21 mouse cellular contexts compared by ENCODE assay signal in the genomic region with DNA sequence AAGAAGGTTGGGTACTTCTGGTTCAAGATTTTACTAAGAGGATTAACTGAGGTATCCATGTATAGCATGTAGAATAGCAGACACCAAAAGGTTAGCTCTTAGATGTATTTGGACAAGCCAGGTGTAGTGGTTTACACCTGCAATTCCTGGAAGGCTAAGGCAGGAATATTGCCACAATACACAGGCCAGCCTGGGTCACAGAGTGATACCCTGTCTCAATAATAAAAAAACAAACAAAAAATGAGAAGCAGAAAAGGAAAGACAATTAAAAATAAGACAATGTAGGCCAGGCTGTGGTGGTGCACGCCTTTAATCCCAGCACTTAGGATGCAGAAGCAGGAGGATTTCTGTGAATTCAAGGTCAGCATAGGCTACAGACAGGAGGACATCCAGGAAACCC. TPM values are rescaled to one million over a fixed set of nuclear protein-coding genes. Genes with fewer than 3 reads are reported as not detected.
DNase-seq lines count a peak whose midpoint lies in the region; ATAC-seq lines count a peak whose summit lies in the region.
"Had no signal": no experiment of that assay in that cellular context is flagged by ENCODE, and none has a peak within 500 bp of the region (broad histone marks: within the 10 kb centered on the region; RNA-seq: fewer than 3 reads in every experiment).

No protein-coding gene starts in this region.

- H3K4me3 ChIP-seq in hindbrain, embryonic 13.5 days: no peak overlapping the region; the same call in 1 of the 2 replicates
- no peak overlapping the region for H3K4me3 ChIP-seq in hindbrain, embryonic 14.5 days (replicated peaks; ENCODE audit: low read length)
- H3K4me3 ChIP-seq in midbrain, embryonic 13.5 days (replicated peaks): no peak overlapping the region
- no peak overlapping the region for H3K4me3 ChIP-seq in midbrain, embryonic 10.5 days
- H3K4me3 ChIP-seq in embryonic facial prominence, embryonic 10.5 days: peak overlapping the region; percentile 79; the same call in 1 of the 2 replicates
- no peak overlapping the region for H3K4me3 ChIP-seq in limb, embryonic 13.5 days
- H3K4me3 ChIP-seq: forebrain, embryonic 13.5 days; heart, embryonic 13.5 days; hindbrain, embryonic 15.5 days had no signal

- no peak for ATAC-seq in hindbrain, embryonic 13.5 days (ENCODE audit: low FRiP score)
- no peak for ATAC-seq in hindbrain, embryonic 14.5 days (ENCODE audit: low FRiP score)
- no peak for ATAC-seq in midbrain, embryonic 13.5 days
- ATAC-seq in limb, embryonic 13.5 days (ENCODE audit: low FRiP score, low read depth): no peak
- ATAC-seq: forebrain, embryonic 13.5 days; forebrain, postnatal 0 days had no signal

- H3K9me3 ChIP-seq in hindbrain, embryonic 13.5 days: 0 out of 2 replicates have a peak, but pooled peaks cover 3% of the 10 kb centered on the region
- no peaks in the 10 kb centered on the region for H3K9me3 ChIP-seq in hindbrain, embryonic 14.5 days (ENCODE audit: control insufficient read depth, low read length)
- H3K9me3 ChIP-seq in midbrain, embryonic 13.5 days: no peaks in the 10 kb centered on the region
- peaks cover 7% of the 10 kb centered on the region; the same call in 1 of the 2 replicates for H3K9me3 ChIP-seq in midbrain, embryonic 10.5 days (replicated peaks)
- no peaks in the 10 kb centered on the region for H3K9me3 ChIP-seq in embryonic facial prominence, embryonic 10.5 days
- H3K9me3 ChIP-seq in limb, embryonic 13.5 days: no peaks in the 10 kb centered on the region
- H3K9me3 ChIP-seq: heart, embryonic 13.5 days; hindbrain, embryonic 15.5 days had no signal

- H3K4me1 ChIP-seq in hindbrain, embryonic 13.5 days (replicated peaks): peaks cover 30% of the 10 kb centered on the region
- H3K4me1 ChIP-seq in hindbrain, embryonic 14.5 days (replicated peaks; ENCODE audit: control insufficient read depth, insufficient read depth, low read length): peaks cover 11% of the 10 kb centered on the region; the same call in 1 of the 2 replicates
- H3K4me1 ChIP-seq in midbrain, embryonic 13.5 days (replicated peaks): peaks cover 37% of the 10 kb centered on the region
- peaks cover 41% of the 10 kb centered on the region for H3K4me1 ChIP-seq in midbrain, embryonic 10.5 days
- peaks cover 57% of the 10 kb centered on the region for H3K4me1 ChIP-seq in embryonic facial prominence, embryonic 10.5 days
- H3K4me1 ChIP-seq in limb, embryonic 13.5 days: peaks cover 33% of the 10 kb centered on the region

- H3K4me2 ChIP-seq in hindbrain, embryonic 13.5 days: peak overlapping the region; percentile 86; the same call in 1 of the 2 replicates
- no peak overlapping the region for H3K4me2 ChIP-seq in hindbrain, embryonic 14.5 days (replicated peaks)
- H3K4me2 ChIP-seq in midbrain, embryonic 13.5 days (replicated peaks): peak overlapping the region; percentile 6; the same call in 1 of the 2 replicates
- H3K4me2 ChIP-seq in limb, embryonic 13.5 days (replicated peaks): peak overlapping the region; percentile 17; the same call in 1 of the 2 replicates

- WGBS in hindbrain, embryonic 13.5 days: 88% methylated on average over 1 of the region's 1 CpGs
- whole genome bisulfite sequencing in hindbrain, embryonic 14.5 days: 100% methylated on average over 1 of the region's 1 CpGs
- 95% methylated on average over 1 of the region's 1 CpGs for WGBS in midbrain, embryonic 13.5 days
- WGBS in midbrain, embryonic 10.5 days: 90% methylated on average over 1 of the region's 1 CpGs
- WGBS in embryonic facial prominence, embryonic 10.5 days: 92% methylated on average over 1 of the region's 1 CpGs
- 88% methylated on average over 1 of the region's 1 CpGs for WGBS in limb, embryonic 13.5 days

- H3K36me3 ChIP-seq in hindbrain, embryonic 13.5 days: no peaks in the 10 kb centered on the region
- no peaks in the 10 kb centered on the region for H3K36me3 ChIP-seq in hindbrain, embryonic 14.5 days (replicated peaks; ENCODE audit: control insufficient read depth, insufficient read depth)
- H3K36me3 ChIP-seq in midbrain, embryonic 13.5 days: no peaks in the 10 kb centered on the region
- no peaks in the 10 kb centered on the region for H3K36me3 ChIP-seq in midbrain, embryonic 10.5 days
- H3K36me3 ChIP-seq in embryonic facial prominence, embryonic 10.5 days (replicated peaks): no peaks in the 10 kb centered on the region; the same call in 1 of the 2 replicates
- H3K36me3 ChIP-seq in limb, embryonic 13.5 days: no peaks in the 10 kb centered on the region
- H3K36me3 ChIP-seq: heart, embryonic 13.5 days; hindbrain, embryonic 15.5 days had no signal

- H3K9ac ChIP-seq in hindbrain, embryonic 13.5 days: no peak overlapping the region
- no peak overlapping the region for H3K9ac ChIP-seq in hindbrain, embryonic 14.5 days
- H3K9ac ChIP-seq in midbrain, embryonic 13.5 days (replicated peaks): no peak overlapping the region
- H3K9ac ChIP-seq in limb, embryonic 13.5 days: no peak overlapping the region
- H3K9ac ChIP-seq: forebrain, embryonic 13.5 days; forebrain, postnatal 0 days; hindbrain, embryonic 15.5 days had no signal

- H3K27ac ChIP-seq in hindbrain, embryonic 13.5 days: no peak overlapping the region
- H3K27ac ChIP-seq in hindbrain, embryonic 14.5 days: no peak overlapping the region
- H3K27ac ChIP-seq in midbrain, embryonic 13.5 days: no peak overlapping the region
- no peak overlapping the region for H3K27ac ChIP-seq in midbrain, embryonic 10.5 days (replicated peaks)
- no peak overlapping the region for H3K27ac ChIP-seq in embryonic facial prominence, embryonic 10.5 days (replicated peaks)
- no peak overlapping the region for H3K27ac ChIP-seq in limb, embryonic 13.5 days
- H3K27ac ChIP-seq: forebrain, embryonic 13.5 days; hindbrain, embryonic 15.5 days had no signal

- no peaks in the 10 kb centered on the region for H3K27me3 ChIP-seq in hindbrain, embryonic 13.5 days
- H3K27me3 ChIP-seq in hindbrain, embryonic 14.5 days (ENCODE audit: control insufficient read depth, insufficient read depth, low read length): no peaks in the 10 kb centered on the region
- H3K27me3 ChIP-seq in midbrain, embryonic 13.5 days: no peaks in the 10 kb centered on the region
- peaks cover 20% of the 10 kb centered on the region; the same call in 1 of the 2 replicates for H3K27me3 ChIP-seq in midbrain, embryonic 10.5 days (ENCODE audit: low read depth, poor library complexity, severe bottlenecking)
- no peaks in the 10 kb centered on the region for H3K27me3 ChIP-seq in embryonic facial prominence, embryonic 10.5 days (replicated peaks; ENCODE audit: low read depth, poor library complexity, severe bottlenecking)
- no peaks in the 10 kb centered on the region for H3K27me3 ChIP-seq in limb, embryonic 13.5 days
- H3K27me3 ChIP-seq: forebrain, embryonic 13.5 days; heart, embryonic 13.5 days; hindbrain, embryonic 15.5 days had no signal

- DNase-seq in hindbrain, embryonic 14.5 days (ENCODE audit: low spot score): no peak
- DNase-seq in midbrain, embryonic 10.5 days (ENCODE audit: low spot score): no peak
- no peak for DNase-seq in embryonic facial prominence, embryonic 10.5 days (ENCODE audit: low spot score)
- DNase-seq in testis, postnatal 10 days (ENCODE audit: low spot score): no peak
- DNase-seq: adrenal gland, adult 2 months; adrenal gland, postnatal 25 days; cerebellum, adult 18-20 months; cerebellum, adult 9-11 months; cerebellum, postnatal 36 days; forebrain, postnatal 0 days; gastrocnemius, postnatal 14 days; heart, postnatal 36 days had no signal

RNA-seq across cellular contexts. Expression of gene Reck, which starts 1.9 kb away (rescaled TPM):
- 6.3 and 8.2 TPM in 2 replicates for polyA plus RNA-seq in hindbrain, embryonic 13.5 days (2015; fragmentation: Nextera tagmentation; extraction: Ambion mirVana)
- polyA plus RNA-seq in hindbrain, embryonic 14.5 days (2014; fragmentation: Nextera tagmentation; extraction: Ambion mirVana): 6.2 and 7.3 TPM in 2 replicates
- polyA plus RNA-seq in midbrain, embryonic 13.5 days (2015; fragmentation: Nextera tagmentation; extraction: Ambion mirVana): 6.0 TPM in 2 replicates
- polyA plus RNA-seq in midbrain, embryonic 10.5 days (2016; fragmentation: Nextera tagmentation; extraction: Ambion mirVana): 8.7 and 10.0 TPM in 2 replicates
- 17.4 and 19.3 TPM in 2 replicates for polyA plus RNA-seq in embryonic facial prominence, embryonic 10.5 days (2016; fragmentation: Nextera tagmentation; extraction: Ambion mirVana)
- polyA plus RNA-seq in limb, embryonic 13.5 days (2015; fragmentation: Nextera tagmentation; extraction: Ambion mirVana): 35.7 and 36.3 TPM in 2 replicates

RNA-seq across cellular contexts. Expression of gene Olfr155, which starts 25.9 kb away (rescaled TPM):
- not detected in 2 replicates for polyA plus RNA-seq in hindbrain, embryonic 13.5 days (2015; fragmentation: Nextera tagmentation; extraction: Ambion mirVana)
- polyA plus RNA-seq in hindbrain, embryonic 14.5 days (2014; fragmentation: Nextera tagmentation; extraction: Ambion mirVana): not detected in 2 replicates
- not detected in 2 replicates for polyA plus RNA-seq in midbrain, embryonic 13.5 days (2015; fragmentation: Nextera tagmentation; extraction: Ambion mirVana)
- not detected in 2 replicates for polyA plus RNA-seq in midbrain, embryonic 10.5 days (2016; fragmentation: Nextera tagmentation; extraction: Ambion mirVana)
- polyA plus RNA-seq in embryonic facial prominence, embryonic 10.5 days (2016; fragmentation: Nextera tagmentation; extraction: Ambion mirVana): not detected in 2 replicates
- not detected in 2 replicates for polyA plus RNA-seq in limb, embryonic 13.5 days (2015; fragmentation: Nextera tagmentation; extraction: Ambion mirVana)
- polyA plus RNA-seq: adrenal gland, adult 2 months; embryonic facial prominence, embryonic 14.5 days; forebrain, embryonic 13.5 days; forebrain, postnatal 0 days; gonadal fat pad, adult 2 months; heart, embryonic 13.5 days; heart, postnatal 0 days; hindbrain, embryonic 15.5 days had no signal

RNA-seq across cellular contexts. Expression of gene Olfr157, which starts 37.2 kb away (rescaled TPM):
- not detected in 2 replicates for polyA plus RNA-seq in hindbrain, embryonic 13.5 days (2015; fragmentation: Nextera tagmentation; extraction: Ambion mirVana)
- 0.03 TPM in 1 of 2 replicates, not detected in the other for polyA plus RNA-seq in hindbrain, embryonic 14.5 days (2014; fragmentation: Nextera tagmentation; extraction: Ambion mirVana)
- not detected in 2 replicates for polyA plus RNA-seq in midbrain, embryonic 13.5 days (2015; fragmentation: Nextera tagmentation; extraction: Ambion mirVana)
- polyA plus RNA-seq in midbrain, embryonic 10.5 days (2016; fragmentation: Nextera tagmentation; extraction: Ambion mirVana): not detected in 2 replicates
- not detected in 2 replicates for polyA plus RNA-seq in embryonic facial prominence, embryonic 10.5 days (2016; fragmentation: Nextera tagmentation; extraction: Ambion mirVana)
- not detected in 2 replicates for polyA plus RNA-seq in limb, embryonic 13.5 days (2015; fragmentation: Nextera tagmentation; extraction: Ambion mirVana)
- polyA plus RNA-seq: adrenal gland, adult 2 months; embryonic facial prominence, embryonic 14.5 days; forebrain, embryonic 13.5 days; forebrain, postnatal 0 days; gonadal fat pad, adult 2 months; heart, embryonic 13.5 days; heart, postnatal 0 days; hindbrain, embryonic 15.5 days had no signal

RNA-seq across cellular contexts. Expression of gene Olfr156, which starts 53.5 kb away (rescaled TPM):
- not detected in 2 replicates for polyA plus RNA-seq in hindbrain, embryonic 13.5 days (2015; fragmentation: Nextera tagmentation; extraction: Ambion mirVana)
- polyA plus RNA-seq in hindbrain, embryonic 14.5 days (2014; fragmentation: Nextera tagmentation; extraction: Ambion mirVana): not detected in 2 replicates
- polyA plus RNA-seq in midbrain, embryonic 13.5 days (2015; fragmentation: Nextera tagmentation; extraction: Ambion mirVana): not detected in 2 replicates
- not detected in 2 replicates for polyA plus RNA-seq in midbrain, embryonic 10.5 days (2016; fragmentation: Nextera tagmentation; extraction: Ambion mirVana)
- polyA plus RNA-seq in embryonic facial prominence, embryonic 10.5 days (2016; fragmentation: Nextera tagmentation; extraction: Ambion mirVana): not detected in 2 replicates
- polyA plus RNA-seq in limb, embryonic 13.5 days (2015; fragmentation: Nextera tagmentation; extraction: Ambion mirVana): 0.18 and 0.20 TPM in 2 replicates
- polyA plus RNA-seq: adrenal gland, adult 2 months; embryonic facial prominence, embryonic 14.5 days; forebrain, embryonic 13.5 days; forebrain, postnatal 0 days; gonadal fat pad, adult 2 months; heart, embryonic 13.5 days; heart, postnatal 0 days; hindbrain, embryonic 15.5 days had no signal
